Mouse (Mus musculus) gastrocnemius, adult 2 months (tissue): Measurements from ENCODE around the gene Cox8a. TPM values are rescaled to one million over a fixed set of nuclear protein-coding genes. Genes with fewer than 3 reads are reported as not detected.
A peak's percentile ranks its signal among the peaks of the same experiment; 100 is the strongest.

Source experiments
- DNase-seq: peaks from one replicate; pipeline ENCODE4 v3.0.0; 2022
- H3K27ac ChIP-seq: fragments of 200-600 bp; 2 replicates; pipeline ENCODE4 v1.8.1; 2022; ENCODE audit warnings: mild to moderate bottlenecking
- H3K4me3 ChIP-seq: fragments of 200-600 bp; 2 replicates; pipeline ENCODE4 v1.8.1; 2022; ENCODE audit warnings: mild to moderate bottlenecking, moderate library complexity
- CTCF ChIP-seq: fragments of 200-600 bp; IDR thresholded peaks from 2 replicates; pipeline ENCODE4 v1.8.1; 2022; ENCODE audit warnings: antibody characterized with exemption, mild to moderate bottlenecking, moderate library complexity
- intact Hi-C: fragments of 180-260 bp; cut with DNase I; formaldehyde crosslinking; loops from one replicate; pipeline ENCODE4 v1.15.1; 2025
- total RNA-seq, 2 experiments: library from RNA; stranded (reverse); gene quantifications; 2 replicates each; pipeline ENCODE4 v1.2.3; 2021

Gene Cox8a
- total RNA-seq, 2 experiments from 2014 or later: 72.4 to 113 TPM

- H3K27ac ChIP-seq: peak overlapping the region; percentile 70
- intact Hi-C loops: no loop called here
- peak; percentile 59 for DNase-seq
- TF ChIP-seq CTCF: no peak
- H3K4me3 ChIP-seq: no peak overlapping the region
These were observed 38.5 kb downstream of the Cox8a start for GRCm38 (mm10) chr19:7178841-7179452.

GRCm38 (mm10) chr19:7177804-7178511, 39.5 kb downstream of the Cox8a start:
- H3K27ac ChIP-seq: peak overlapping the region; percentile 70; the same call in 1 of the 2 replicates
- intact Hi-C loops: no loop called here
- DNase-seq: no peak
- no peak overlapping the region for H3K4me3 ChIP-seq
- no peak for TF ChIP-seq CTCF

DNA sequence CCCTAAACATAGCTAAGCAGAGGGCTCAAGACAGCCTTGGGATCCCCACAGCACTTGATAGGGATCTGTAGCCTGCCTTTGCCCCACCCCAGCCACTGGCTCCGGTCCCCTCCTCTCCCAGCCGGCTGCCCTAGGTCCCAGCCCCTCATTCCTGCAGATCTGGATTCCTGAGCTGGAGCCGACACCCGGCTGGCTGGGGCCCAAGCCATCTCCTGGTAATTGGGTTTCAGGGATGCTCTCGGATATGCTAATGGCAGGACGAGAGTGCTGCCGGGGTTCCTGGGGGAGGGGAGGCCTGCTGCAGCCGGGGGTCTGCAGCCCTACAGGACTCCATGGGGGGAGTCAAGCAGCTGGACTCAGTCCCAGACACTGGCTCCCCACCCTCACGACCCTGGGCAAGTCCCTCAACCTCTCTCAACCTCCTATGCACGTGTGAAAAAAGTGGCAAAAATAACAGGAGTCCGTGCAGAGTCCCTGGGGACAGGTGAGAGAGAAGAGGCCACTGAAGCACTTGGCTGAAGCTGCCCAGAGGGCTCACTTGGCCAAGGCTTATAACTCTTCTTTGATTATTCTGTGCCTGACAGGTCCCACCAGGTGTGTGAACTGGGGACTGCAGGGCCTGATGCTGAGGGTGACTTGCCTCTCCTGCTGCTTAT, 41.2 kb downstream of the Cox8a start:
- DNase-seq: no peak
- H3K27ac ChIP-seq: no peak overlapping the region
- intact Hi-C loops: no loop called here
- TF ChIP-seq CTCF: no peak
- no peak overlapping the region for H3K4me3 ChIP-seq

DNA sequence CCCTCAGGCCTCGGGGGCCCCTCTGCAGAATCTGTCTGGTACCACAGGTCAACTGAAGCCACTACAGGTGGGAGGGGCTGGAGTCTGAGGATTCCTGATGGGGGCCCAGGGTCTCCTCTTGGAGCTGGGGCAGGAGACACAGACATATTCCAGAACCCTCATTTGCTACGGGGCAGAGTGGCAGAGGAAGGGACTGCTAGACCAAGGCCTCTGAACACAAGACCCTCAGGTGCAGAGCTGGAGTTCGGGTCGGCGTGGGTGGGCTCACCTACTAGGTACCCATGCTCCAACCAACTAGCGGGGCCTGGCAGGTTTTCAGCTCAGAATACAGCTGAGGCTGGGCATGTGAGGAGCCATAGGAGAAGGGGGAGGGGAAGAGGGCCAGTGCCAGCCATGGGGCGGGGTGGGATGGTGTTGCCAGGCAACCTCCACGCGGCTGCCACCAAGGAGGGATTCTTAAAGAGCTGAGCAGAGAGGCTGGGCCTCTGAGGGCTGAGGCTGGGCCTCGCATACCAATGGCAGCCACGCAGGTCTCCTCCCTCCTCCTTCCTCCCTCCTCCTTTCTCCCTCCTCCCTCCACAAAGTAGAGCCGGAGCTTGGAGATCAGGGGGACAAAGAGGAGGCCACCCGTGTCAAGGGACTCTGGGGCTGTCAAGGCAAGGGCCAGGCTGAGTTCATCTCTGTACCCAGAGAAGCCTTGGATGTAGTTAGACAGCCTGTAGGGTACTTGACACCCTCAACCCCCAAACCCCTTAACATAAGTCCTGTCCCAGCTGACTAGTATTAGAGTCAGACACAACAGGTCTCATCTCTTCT, 45.2 kb downstream of the Cox8a start:
- Histone ChIP-seq H3K27ac (peak overlapping the region; percentile 77; the same call in 1 of the 2 replicates), H3K4me3 (no peak overlapping the region)
- intact Hi-C loops: no loop called here
- no peak for DNase-seq
- TF ChIP-seq CTCF: no peak

- no peak for TF ChIP-seq CTCF
- intact Hi-C loops: no loop called here
- DNase-seq: no peak
- Histone ChIP-seq H3K27ac (peak overlapping the region; percentile 77), H3K4me3 (no peak overlapping the region)
These were observed 46.0 kb downstream of the Cox8a start for GRCm38 (mm10) chr19:7171447-7171846.

GRCm38 (mm10) chr19:7170916-7171315, 46.5 kb downstream of the Cox8a start:
- TF ChIP-seq CTCF: no peak
- peak; percentile 67 for DNase-seq
- intact Hi-C loops: no loop called here
- no peak overlapping the region for H3K4me3 ChIP-seq
- peak overlapping the region; percentile 77 for H3K27ac ChIP-seq

- DNase-seq: no peak
- H3K4me3 ChIP-seq: no peak overlapping the region
- H3K27ac ChIP-seq: no peak overlapping the region
- TF ChIP-seq CTCF: no peak
- intact Hi-C loops: no loop called here
These were observed 49.0 kb downstream of the Cox8a start for GRCm38 (mm10) chr19:7168423-7168822.

DNA sequence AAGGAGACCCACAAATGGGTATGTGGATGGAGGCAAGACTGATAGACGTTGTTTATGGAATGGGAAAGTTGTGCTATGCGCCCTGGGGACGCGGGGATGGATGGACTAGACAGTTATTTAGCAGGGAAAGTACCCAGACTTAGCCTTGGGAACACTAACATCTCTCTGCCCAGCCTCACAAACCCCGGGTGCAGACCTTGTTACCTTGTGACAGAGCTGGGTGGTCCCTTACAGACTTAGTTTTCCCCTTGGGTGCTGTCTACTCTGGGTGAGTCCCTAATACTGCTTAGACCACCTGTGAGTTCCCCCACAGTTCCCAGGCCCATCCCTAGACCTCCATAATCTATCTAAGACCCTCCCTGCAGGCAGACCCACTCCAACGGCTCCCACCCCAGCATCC, 50.6 kb downstream of the Cox8a start:
- Histone ChIP-seq H3K27ac (no peak overlapping the region), H3K4me3 (no peak overlapping the region)
- TF ChIP-seq CTCF: no peak
- no peak for DNase-seq
- intact Hi-C loops: no loop called here

DNA sequence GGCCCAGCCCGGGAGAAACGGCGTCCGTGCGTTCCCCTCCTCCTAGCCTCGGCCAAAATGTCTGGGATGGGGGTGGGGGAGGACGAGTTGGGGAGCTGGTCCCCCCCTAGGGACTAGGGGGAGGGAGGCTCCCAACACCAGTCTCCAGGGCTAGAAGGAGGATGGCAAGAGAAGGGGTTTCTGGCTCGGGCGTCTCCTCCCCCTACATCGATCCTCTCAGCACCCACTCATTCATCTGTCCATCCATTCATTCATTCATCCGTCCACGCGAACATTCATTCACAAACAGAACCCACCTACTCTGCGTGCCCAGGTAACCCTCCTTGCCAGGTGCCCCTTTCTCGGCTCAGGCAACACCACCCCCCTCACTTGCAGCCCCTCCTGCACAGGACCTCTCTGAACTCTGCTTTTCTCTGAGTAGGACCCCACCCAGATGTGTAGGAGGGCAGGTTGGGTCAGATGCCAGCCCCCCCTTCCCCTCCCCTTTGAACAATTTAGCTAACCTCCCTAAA, 51.2 kb downstream of the Cox8a start:
- intact Hi-C loops: no loop called here

GRCm38 (mm10) chr19:7165509-7166199, 51.8 kb downstream of the Cox8a start:
- Histone ChIP-seq H3K27ac (peak overlapping the region; percentile 79), H3K4me3 (peak overlapping the region; percentile 83)
- peak; percentile 62 for DNase-seq
- intact Hi-C loops: no loop called here
- TF ChIP-seq CTCF: no peak

More for the DNA sequence above, 51.2 kb downstream of the Cox8a start:
- no peak overlapping the region for H3K27ac ChIP-seq
- peak overlapping the region; percentile 83 for H3K4me3 ChIP-seq
- TF ChIP-seq CTCF: peak; percentile 25; the same call in 1 of the 2 replicates
- DNase-seq: no peak

Other genes starting within 250 kb of the Cox8a start
- gene Ppp1r14b, start 242.6 kb downstream of the Cox8a start, total RNA-seq: 100 to 1,000 TPM; 121 to 127 TPM
- 10 to 100 TPM in 1 of 2 experiments, 1 to 10 TPM in 1; 9.1 to 11.0 TPM for gene Plcb3, start 241.1 kb downstream of the Cox8a start, total RNA-seq
- 10 to 100 TPM in 1 of 2 experiments, 1 to 10 TPM in 1; 7.9 to 11.2 TPM for gene Fkbp2, start 237.1 kb downstream of the Cox8a start, total RNA-seq
- 100 to 1,000 TPM; 142 to 219 TPM for gene Vegfb, start 230.0 kb downstream of the Cox8a start, total RNA-seq
- gene Dnajc4, start 225.0 kb downstream of the Cox8a start, total RNA-seq: 10 to 100 TPM; 35.3 to 37.6 TPM
- gene Nudt22, start 221.5 kb downstream of the Cox8a start, total RNA-seq: 10 to 100 TPM; 12.8 to 15.9 TPM
- gene Trpt1, start 221.5 kb downstream of the Cox8a start, total RNA-seq: 10 to 100 TPM; 22.5 to 26.1 TPM
- under 1 TPM; 0.71 to 0.86 TPM for gene Fermt3, start 198.1 kb downstream of the Cox8a start, total RNA-seq
- gene Stip1, start 177.6 kb downstream of the Cox8a start, total RNA-seq: 100 to 1,000 TPM in 1 of 2 experiments, 10 to 100 TPM in 1; 89.9 to 125 TPM
- 100 to 1,000 TPM; 261 to 294 TPM for gene Macrod1, start 160.8 kb downstream of the Cox8a start, total RNA-seq
- under 1 TPM; 0.53 to 0.54 TPM for gene Flrt1, start 111.9 kb downstream of the Cox8a start, total RNA-seq
- gene Otub1, start 11.3 kb downstream of the Cox8a start, total RNA-seq: 10 to 100 TPM; 45.0 to 50.3 TPM
- 10 to 100 TPM in 1 of 2 experiments, 1 to 10 TPM in 1; 10.0 to 12.7 TPM for gene Naa40, start 23.6 kb upstream of the Cox8a start, total RNA-seq
- 1 to 10 TPM; 1.6 to 2.0 TPM for gene Rcor2, start 49.7 kb upstream of the Cox8a start, total RNA-seq
- gene Mark2, start 124.2 kb upstream of the Cox8a start, total RNA-seq: 10 to 100 TPM; 36.9 to 37.1 TPM
- gene Spindoc, start 165.4 kb upstream of the Cox8a start, total RNA-seq: 1 to 10 TPM; 8.0 to 10.0 TPM
- gene 2700081O15Rik, start 200.0 kb upstream of the Cox8a start, total RNA-seq: 1 to 10 TPM; 5.3 to 5.9 TPM